Mouse (Mus musculus) naive thymus-derived CD4-positive, alpha-beta T cell, adult 2 months (primary cell): ENCODE data around the gene Ccdc24.

Source experiments
- DNase-seq: peaks from one replicate; pipeline ENCODE4 v3.0.0-alpha.2; 2011; ENCODE audit warnings: low read depth

Gene Ccdc24

GRCm38 (mm10) chr4:117872471-117872886, at the start of gene Ccdc24:
Gene Ccdc24 (minus strand): TSS chr4:117872557.
- DNase-seq, result no peak

DNA sequence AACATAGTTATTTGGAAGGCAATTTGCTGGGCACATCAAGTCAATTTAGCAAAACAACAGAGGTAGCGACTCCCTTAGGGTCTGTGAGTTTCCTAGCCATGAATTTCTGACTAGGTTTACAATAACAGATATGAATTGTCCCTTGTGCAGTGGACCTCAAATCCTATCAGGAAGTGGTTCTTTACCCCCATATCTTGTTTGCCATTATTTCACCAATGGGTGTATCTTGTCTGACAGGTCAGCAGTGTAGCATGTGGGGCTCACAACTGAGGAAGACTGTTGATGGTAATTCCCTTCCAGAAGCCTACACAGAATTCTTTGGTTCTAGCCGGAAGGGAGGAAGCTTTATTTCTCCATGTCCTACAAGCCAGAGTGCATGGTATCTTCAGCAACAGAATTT, 49.0 kb upstream of the Ccdc24 start:
- DNase-seq, result no peak

- DNase-seq, result no peak
These were observed 46.4 kb upstream of the Ccdc24 start for GRCm38 (mm10) chr4:117918762-117919161.

DNA sequence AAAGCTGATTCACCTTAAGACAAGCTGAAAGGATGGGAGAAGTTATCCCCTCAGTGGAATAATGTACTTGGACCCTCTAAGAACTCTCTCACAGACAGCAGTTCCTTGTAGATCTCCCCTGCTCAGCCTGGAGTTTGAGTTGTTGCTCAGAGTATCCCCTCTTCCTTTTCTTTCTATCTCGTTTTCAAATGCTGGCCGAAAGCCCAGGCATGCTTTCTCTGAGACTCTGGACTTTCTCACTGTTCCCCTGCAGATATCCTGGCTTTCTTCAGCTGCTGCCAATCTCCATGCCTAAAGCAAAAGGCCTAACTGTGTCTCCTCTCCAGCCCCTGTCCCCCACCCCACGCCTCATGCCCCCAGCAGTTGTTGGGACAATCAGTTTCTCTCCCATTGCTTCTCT, 45.9 kb upstream of the Ccdc24 start:
- no peak for DNase-seq

GRCm38 (mm10) chr4:117917847-117918246, 45.5 kb upstream of the Ccdc24 start:
- no peak for DNase-seq

DNA sequence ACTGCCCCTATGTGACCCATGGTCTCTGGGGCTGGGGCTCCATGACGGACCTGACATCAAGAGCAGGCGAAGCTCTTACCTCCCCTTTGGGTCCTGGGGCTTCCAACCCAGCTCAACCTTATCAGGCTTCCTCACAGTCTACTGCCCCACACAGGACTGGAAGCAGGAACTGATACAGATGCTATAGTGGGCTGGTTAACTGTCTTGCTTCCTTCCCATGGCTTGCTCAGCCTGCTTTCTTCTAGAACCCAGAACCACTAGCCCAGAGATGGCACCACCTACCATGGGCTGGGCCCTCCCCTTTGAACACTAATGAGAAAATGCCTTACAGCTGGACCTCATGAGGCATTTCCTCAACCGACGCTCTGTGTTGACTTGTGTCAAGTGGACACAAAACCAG, 45.0 kb upstream of the Ccdc24 start:
- no peak for DNase-seq

- peak; percentile 9 for DNase-seq
These were observed 44.0 kb upstream of the Ccdc24 start for GRCm38 (mm10) chr4:117916386-117916785.

DNA sequence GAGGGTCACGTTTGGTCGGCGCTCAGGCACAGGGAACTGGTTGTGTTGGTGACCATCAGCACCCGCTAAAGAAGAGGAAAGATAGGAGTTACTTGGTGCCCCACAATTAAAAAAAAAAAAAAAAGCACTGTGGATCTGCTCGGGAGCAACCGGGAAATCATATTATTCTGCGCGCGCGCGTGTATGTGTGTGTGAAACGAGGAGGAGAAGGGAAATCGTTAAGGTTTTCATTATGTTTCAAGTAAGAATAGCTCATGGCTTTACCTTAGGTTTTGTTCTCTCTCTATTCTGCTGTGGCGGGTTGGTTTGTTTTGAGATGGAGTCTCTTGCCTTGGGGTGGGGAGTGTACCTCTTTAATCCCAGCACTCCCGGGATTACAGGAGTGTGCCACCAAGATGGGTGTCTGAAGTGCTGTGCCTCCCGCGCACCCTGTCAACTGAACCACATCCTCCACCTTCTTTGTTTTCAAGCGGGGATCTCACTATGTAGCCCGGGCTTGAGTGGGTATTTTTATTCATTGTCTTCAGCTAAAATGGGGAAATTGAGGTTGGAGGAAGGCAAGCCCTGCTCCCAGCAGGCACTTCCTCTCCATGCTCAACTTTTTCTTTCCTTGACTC, 43.2 kb upstream of the Ccdc24 start:
- DNase-seq, result no peak

GRCm38 (mm10) chr4:117914591-117915442, 42.5 kb upstream of the Ccdc24 start, which contains the start of gene Ipo13:
Gene Ipo13 (minus strand): TSS chr4:117914999.
- DNase-seq, result peak; percentile 95

- peak; percentile 20 for DNase-seq
These were observed 41.7 kb upstream of the Ccdc24 start for GRCm38 (mm10) chr4:117914031-117914430.

- no peak for DNase-seq
These were observed 41.1 kb upstream of the Ccdc24 start for GRCm38 (mm10) chr4:117913421-117913820.

GRCm38 (mm10) chr4:117912685-117913273, 40.4 kb upstream of the Ccdc24 start:
- no peak for DNase-seq

- DNase-seq, result no peak
These were observed 39.8 kb upstream of the Ccdc24 start for GRCm38 (mm10) chr4:117912131-117912561.

- DNase-seq, result no peak
These were observed 36.6 kb upstream of the Ccdc24 start for GRCm38 (mm10) chr4:117908834-117909453.

DNA sequence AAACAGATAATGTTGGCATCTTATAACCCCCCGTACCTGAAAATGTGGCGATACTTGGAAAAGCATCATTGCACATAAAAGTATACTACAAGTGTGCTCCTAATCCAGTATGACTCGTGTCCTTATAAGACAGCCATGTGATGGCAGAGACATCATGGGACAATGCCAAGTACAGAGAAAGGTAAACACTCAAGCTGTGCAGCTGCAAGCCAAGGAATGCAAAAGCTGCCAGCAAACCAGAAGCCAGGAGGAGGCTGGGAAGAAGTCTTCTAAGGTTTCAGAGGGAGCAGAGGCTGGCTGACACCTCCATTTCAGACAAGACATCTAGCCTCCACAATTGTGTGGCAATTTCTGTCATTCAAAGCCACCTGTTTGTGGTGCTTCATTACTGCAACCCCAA, 33.8 kb upstream of the Ccdc24 start:
- DNase-seq, result no peak

DNA sequence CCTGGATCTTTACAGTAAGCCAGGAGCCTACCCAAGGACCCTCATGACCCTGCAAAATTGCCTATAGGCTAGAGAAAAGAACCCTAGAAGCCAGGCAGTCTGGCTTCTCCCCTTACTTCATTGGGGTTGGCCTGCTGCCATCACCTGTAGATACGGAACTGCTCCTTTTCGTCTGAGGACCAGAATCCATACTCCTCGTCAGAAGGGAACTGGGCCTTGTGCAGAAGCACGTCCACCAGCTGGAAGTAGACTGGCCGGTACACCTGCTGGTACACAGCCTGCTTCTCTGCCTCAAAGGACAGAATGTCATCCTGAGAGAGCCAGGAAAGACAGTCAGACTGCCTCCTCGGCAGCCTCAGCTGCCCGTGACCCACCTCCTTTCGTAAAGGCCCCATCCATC, 32.4 kb upstream of the Ccdc24 start:
- no peak for DNase-seq

DNA sequence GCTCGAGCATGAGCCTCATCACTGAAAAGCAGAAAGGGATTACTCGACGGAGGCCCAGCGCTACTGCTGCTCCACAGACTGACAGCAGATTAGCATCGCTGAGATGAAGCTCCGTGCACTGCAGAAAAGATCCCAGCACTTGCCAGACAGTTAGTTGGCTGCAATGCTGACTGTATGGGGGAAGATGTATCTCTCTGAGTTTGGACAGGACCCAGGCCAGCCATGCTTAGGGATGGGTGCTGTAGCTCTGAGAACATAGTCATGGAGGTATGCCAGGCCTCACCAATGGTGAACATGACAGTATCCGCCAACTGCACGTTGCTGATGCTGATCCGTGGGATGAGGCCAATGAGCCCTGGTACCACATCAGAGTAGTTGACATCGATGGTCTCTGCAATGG, 31.7 kb upstream of the Ccdc24 start:
- DNase-seq, result no peak

DNA sequence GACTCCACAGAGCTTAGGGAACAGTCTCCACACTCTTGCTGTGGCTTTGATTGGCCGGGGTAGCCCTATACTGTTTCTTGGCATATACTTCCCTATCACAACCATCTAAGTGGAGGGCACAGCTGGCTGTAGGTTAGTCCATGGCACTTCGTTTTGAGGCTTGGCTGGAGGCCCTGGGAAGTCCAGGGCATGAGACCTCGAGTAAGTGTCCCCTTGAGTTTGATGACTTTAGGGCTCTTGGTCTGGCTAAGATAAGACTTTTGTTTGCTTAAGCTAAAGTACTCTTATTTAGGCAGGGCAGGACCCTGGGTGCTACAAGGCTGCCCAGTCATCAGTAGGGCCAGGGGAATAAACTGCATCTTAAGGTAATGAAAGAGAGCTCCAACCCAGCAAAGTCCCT, 25.8 kb upstream of the Ccdc24 start:
- DNase-seq, result no peak

DNA sequence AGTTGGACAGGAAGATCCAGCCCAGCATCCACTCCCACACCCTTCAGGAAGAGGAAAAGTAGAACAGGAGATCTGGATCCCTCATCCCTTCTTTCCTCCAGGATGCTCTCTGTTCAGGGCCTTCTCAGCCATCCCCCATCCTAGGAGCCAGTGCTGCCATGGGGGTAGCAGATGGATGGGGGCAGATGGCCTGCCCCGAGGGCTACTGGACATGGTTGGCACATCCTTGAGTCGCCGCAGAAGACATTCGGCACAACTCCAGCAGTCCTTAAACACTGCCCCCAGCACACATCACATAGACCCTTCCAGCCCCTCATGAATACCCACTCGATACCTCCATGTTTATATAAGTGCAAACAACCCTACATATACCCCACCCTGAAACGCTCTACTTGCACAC, 23.7 kb upstream of the Ccdc24 start:
- DNase-seq, result no peak

- DNase-seq, result no peak
These were observed 23.0 kb upstream of the Ccdc24 start for GRCm38 (mm10) chr4:117895339-117895738.

DNA sequence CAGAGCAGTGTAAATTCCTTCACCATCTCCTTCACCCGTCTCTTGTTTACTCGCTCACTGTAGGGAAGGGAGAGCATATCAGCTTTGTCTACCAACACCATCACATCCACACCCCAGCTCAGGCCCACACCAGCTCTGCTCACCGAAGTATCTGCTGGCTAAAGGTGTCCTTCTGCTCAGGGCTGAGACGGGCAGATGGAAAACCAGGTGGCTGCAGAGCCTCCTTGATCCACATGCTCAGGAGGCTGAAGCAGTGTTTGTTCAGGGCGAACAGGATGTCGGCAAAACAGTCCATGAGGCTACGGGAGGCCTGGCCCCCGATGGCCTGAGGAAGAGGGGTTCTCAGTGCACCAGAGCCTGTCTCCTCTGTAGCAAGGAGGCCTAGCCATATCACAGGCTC, 22.2 kb upstream of the Ccdc24 start:
- DNase-seq, result no peak

- peak; percentile 65 for DNase-seq
These were observed 21.0 kb upstream of the Ccdc24 start for GRCm38 (mm10) chr4:117893376-117893775.

DNA sequence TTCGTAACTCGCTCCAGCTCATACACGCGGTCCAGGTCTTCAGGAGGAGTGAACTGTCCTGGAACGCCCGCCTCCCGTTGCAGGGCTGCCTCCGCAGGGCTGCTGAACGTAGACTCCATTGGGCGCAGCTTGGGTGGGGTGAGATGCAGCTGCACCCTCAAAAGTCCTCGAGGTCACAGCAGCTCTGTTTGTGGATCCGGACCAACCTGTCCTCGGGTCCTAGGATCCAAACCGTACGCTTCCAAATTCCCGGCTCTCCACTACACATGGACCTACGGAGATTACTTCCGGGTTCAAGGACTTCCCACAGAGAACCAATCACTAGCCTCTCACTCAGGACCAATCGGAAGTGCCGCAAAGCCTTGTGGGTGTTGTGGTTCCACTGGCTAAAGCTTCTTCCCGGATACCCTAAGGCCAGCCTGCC, 19.4 kb upstream of the Ccdc24 start, which contains the start of gene Dph2:
TSS of gene Dph2 (minus strand) at position 295 of the 424 bp plus-strand sequence.
- peak; percentile 86 for DNase-seq
